Mouse (Mus musculus) hindbrain, postnatal 0 days (tissue): Measurements from ENCODE around the gene Ankrd28. TPM values are rescaled to one million over a fixed set of nuclear protein-coding genes. Genes with fewer than 3 reads are reported as not detected.

ENCODE experiments used
- ATAC-seq: fragments of 200-750 bp; cut with Nextera tagmentation; 2 replicates; pipeline ENCODE4 v1.8.0; 2017; ENCODE audit warnings: mild to moderate bottlenecking, moderate TSS enrichment, moderate library complexity
- DNase-seq: peaks from one replicate; pipeline ENCODE4 v3.0.0-alpha.2; 2015; ENCODE audit warnings: low spot score
- H3K27ac ChIP-seq: fragments of 300-500 bp; sonication (generic); 2 replicates; pipeline ENCODE4 v1.5.1; 2014; ENCODE audit warnings: mild to moderate bottlenecking
- H3K27me3 ChIP-seq: fragments of 300-500 bp; sonication (generic); 2 replicates; pipeline ENCODE4 v1.6.1; 2014; ENCODE audit warnings: low read length, mixed read lengths; ENCODE audit not compliant: insufficient read depth
- H3K36me3 ChIP-seq: fragments of 300-500 bp; sonication (generic); 2 replicates; pipeline ENCODE4 v1.6.1; 2014; ENCODE audit warnings: low read length, mixed read lengths; ENCODE audit not compliant: insufficient read depth
- H3K4me1 ChIP-seq: fragments of 300-500 bp; sonication (generic); 2 replicates; pipeline ENCODE4 v1.6.1; 2014; ENCODE audit warnings: antibody characterized with exemption, low read length, mixed read lengths; ENCODE audit not compliant: insufficient read depth
- H3K4me2 ChIP-seq: fragments of 300-500 bp; sonication (generic); 2 replicates; pipeline ENCODE4 v1.6.1; 2014; ENCODE audit warnings: low read depth, mild to moderate bottlenecking, low read length, moderate library complexity, mixed read lengths
- H3K4me3 ChIP-seq: fragments of 300-500 bp; sonication (generic); 2 replicates; pipeline ENCODE4 v1.5.1; 2014; ENCODE audit warnings: low read length
- H3K9ac ChIP-seq: fragments of 300-500 bp; sonication (generic); replicated peaks from 2 replicates; pipeline ENCODE4 v1.6.1; 2014; ENCODE audit warnings: mild to moderate bottlenecking, low read length, moderate library complexity, mixed read lengths
- H3K9me3 ChIP-seq: fragments of 300-500 bp; sonication (generic); 2 replicates; pipeline ENCODE4 v1.6.1; 2016; ENCODE audit warnings: low read length, mixed read lengths
- CTCF ChIP-seq: IDR thresholded peaks from 2 replicates; pipeline ENCODE4 v1.5.1; 2016; ENCODE audit warnings: antibody characterized with exemption, control low read depth, low read depth
- WGBS: fragments of 180-500 bp; shearing (Covaris S2); extraction: QIAGEN DNeasy Blood & Tissue Kit; methylation state at CpG from one replicate; pipeline ENCODE4 v1.1.7; 2014; 5-methylcytosine and 5-hydroxymethylcytosine counted together
- polyA plus RNA-seq: library from polyadenylated mRNA; unstranded; fragments of >200 nt; fragmentation: Nextera tagmentation; extraction: Ambion mirVana; gene quantifications from 2 replicates; pipeline ENCODE4 v1.2.1, GENCODE M21; 2015
- total RNA-seq: library from RNA; depleted of rRNA; stranded (reverse); fragments of >200 nt; gene quantifications from 2 replicates; pipeline ENCODE4 v1.2.3, GENCODE M21; 2014

Gene Ankrd28
- total and polyA plus RNA-seq, 2 experiments from 2014 or later: 8.1 to 24.9 TPM

DNA sequence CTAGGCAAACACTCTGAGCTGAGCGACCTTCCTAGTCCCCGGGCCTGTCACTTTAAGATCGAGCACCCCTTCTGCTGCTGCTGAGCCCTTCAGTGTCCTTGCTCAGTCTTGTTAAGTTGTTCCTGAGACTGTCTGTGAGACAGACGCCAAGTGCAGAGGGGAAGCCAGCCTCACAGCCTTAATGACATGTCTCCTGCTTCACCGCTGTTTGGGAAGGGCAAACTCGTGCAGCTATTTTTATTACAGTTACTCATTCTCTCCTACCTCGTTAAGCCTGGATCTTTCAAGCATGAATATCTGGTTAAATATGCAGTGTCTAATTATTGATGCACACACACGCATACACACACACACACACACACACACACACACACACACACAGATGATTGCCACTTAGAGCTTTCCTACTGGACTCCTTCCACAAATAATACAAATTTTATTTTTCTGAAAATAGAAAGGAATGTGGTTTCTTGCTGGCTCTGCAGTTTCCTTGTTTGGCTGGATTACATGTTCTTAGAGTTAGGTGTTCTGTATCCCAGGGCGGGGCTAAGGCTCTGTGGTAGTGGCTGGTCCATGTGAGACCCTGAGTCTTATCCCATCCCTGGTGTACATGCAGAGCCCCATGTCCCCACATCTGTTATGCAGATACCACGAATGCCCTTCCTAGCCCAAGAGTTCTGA lies 170.8 kb downstream of the Ankrd28 start:
- no peak overlapping the region; the same call in 1 of the 2 replicates for H3K9ac ChIP-seq
- ATAC-seq (no peak), DNase-seq (peak; percentile 53)
- peaks cover 39% of the 10 kb centered on the region for H3K4me1 ChIP-seq
- no peaks in the 10 kb centered on the region for H3K36me3 ChIP-seq
- TF ChIP-seq CTCF: no peak
- H3K27ac ChIP-seq: peak overlapping the region; percentile 99
- no peaks in the 10 kb centered on the region for H3K27me3 ChIP-seq
- H3K9me3 ChIP-seq: no peaks in the 10 kb centered on the region
- WGBS: 36% methylated on average over 10 of the region's 10 CpGs
- H3K4me3 ChIP-seq: no peak overlapping the region
- H3K4me2 ChIP-seq: no peak overlapping the region

DNA sequence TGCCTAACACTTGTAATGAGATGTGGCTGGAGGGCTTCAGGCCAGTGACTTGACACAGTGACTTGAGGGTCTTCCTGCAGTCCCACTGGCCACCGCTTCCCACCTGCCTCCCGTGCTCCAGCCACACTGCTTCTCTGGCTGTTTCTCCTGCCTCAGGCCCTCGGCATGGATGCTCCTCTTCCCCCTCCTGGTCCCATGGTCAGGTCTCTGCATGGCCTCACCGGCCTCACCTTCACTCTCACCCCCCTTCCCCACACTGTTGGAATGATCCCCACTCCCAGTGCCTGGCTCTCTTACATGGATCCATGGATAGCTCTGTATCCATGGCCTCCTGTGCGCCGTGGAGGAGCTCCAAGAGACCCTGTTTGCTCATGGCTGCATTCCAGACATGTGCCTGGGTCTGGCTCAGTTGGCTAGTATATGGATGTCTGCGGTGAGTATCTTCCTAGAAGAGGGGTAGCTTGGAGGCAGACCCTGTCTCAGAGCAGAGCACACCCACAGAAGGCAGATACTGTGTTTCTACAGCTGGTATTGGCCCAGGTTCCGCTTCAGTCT lies 172.2 kb downstream of the Ankrd28 start:
- H3K27me3 ChIP-seq: no peaks in the 10 kb centered on the region
- peaks cover 27% of the 10 kb centered on the region for H3K4me1 ChIP-seq
- H3K4me3 ChIP-seq: no peak overlapping the region
- no peak overlapping the region for H3K4me2 ChIP-seq
- H3K27ac ChIP-seq: peak overlapping the region; percentile 99; the same call in 1 of the 2 replicates
- H3K9me3 ChIP-seq: no peaks in the 10 kb centered on the region
- H3K9ac ChIP-seq: no peak overlapping the region
- WGBS: 68% methylated on average over 8 of the region's 8 CpGs
- TF ChIP-seq CTCF: no peak
- H3K36me3 ChIP-seq: no peaks in the 10 kb centered on the region
- DNase-seq (no peak), ATAC-seq (no peak)

- ATAC-seq (0 out of 2 replicates have a peak, but pooled peaks have one; percentile 13), DNase-seq (peak; percentile 83)
- H3K27ac ChIP-seq: no peak overlapping the region
- H3K9ac ChIP-seq: no peak overlapping the region
- H3K4me3 ChIP-seq: no peak overlapping the region
- peak; percentile 94 for TF ChIP-seq CTCF
- peaks cover 20% of the 10 kb centered on the region for H3K4me1 ChIP-seq
- H3K27me3 ChIP-seq: no peaks in the 10 kb centered on the region
- H3K36me3 ChIP-seq: no peaks in the 10 kb centered on the region
- no peak overlapping the region for H3K4me2 ChIP-seq
- WGBS: 43% methylated on average over 5 of the region's 5 CpGs
- no peaks in the 10 kb centered on the region for H3K9me3 ChIP-seq
Measured at GRCm38 (mm10) chr14:31656857-31657645, 173.4 kb downstream of the Ankrd28 start.

- ATAC-seq (no peak), DNase-seq (no peak)
- Histone ChIP-seq H3K4me2 (no peak overlapping the region), H3K9ac (no peak overlapping the region), H3K9me3 (no peaks in the 10 kb centered on the region), H3K4me3 (no peak overlapping the region), H3K27ac (no peak overlapping the region), H3K4me1 (peaks cover 20% of the 10 kb centered on the region), H3K27me3 (no peaks in the 10 kb centered on the region), H3K36me3 (no peaks in the 10 kb centered on the region)
- WGBS: 82% methylated on average over 7 of the region's 7 CpGs
- no peak for TF ChIP-seq CTCF
Measured at GRCm38 (mm10) chr14:31656386-31656785, 174.1 kb downstream of the Ankrd28 start.

DNA sequence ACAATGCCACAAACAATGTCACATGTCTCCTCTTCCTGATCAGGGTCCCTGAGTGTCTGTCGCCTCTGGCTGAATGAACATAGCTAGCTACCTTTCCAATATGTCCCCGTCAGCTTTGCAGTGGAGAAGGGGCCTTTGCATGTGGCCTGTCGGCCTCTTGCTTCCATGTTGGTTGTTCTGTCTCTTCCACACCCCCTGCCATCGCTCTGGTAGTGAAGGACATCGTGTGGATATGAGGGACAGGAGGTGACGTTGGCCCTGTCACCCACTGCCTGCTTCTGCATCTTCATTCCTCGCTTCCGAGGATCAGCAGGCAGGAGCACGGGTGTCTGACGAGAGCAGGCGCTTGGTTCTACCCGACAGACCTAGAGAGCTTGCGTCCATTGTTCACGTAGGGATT lies 175.0 kb downstream of the Ankrd28 start:
- no peaks in the 10 kb centered on the region for H3K36me3 ChIP-seq
- no peaks in the 10 kb centered on the region for H3K9me3 ChIP-seq
- no peak overlapping the region for H3K4me3 ChIP-seq
- H3K4me1 ChIP-seq: peaks cover 15% of the 10 kb centered on the region
- H3K9ac ChIP-seq: no peak overlapping the region
- no peaks in the 10 kb centered on the region for H3K27me3 ChIP-seq
- no peak for TF ChIP-seq CTCF
- ATAC-seq (no peak), DNase-seq (no peak)
- 78% methylated on average over 14 of the region's 14 CpGs for WGBS
- no peak overlapping the region for H3K27ac ChIP-seq
- no peak overlapping the region for H3K4me2 ChIP-seq

DNA sequence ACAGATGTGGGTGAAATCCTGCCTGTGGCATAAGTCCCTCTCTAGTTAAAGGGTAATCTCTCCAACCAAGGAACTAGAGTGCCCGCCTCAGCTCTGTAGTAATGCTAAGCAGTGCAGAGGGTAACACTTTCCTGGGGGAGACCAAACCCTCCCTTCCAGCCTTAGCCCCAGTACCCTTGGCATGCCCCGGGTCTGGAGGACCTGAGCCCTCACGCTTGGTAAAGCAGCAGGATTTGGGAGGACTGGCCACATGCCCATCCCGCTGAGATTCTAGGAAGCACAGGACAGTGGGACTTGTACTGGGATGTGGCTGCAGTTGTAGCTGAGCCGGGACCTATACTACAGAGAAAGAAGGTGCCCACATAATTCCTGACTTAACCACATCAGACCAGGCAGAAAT lies 175.6 kb downstream of the Ankrd28 start:
- H3K4me3 ChIP-seq: no peak overlapping the region
- no peak for TF ChIP-seq CTCF
- H3K27ac ChIP-seq: no peak overlapping the region
- peaks cover 13% of the 10 kb centered on the region for H3K4me1 ChIP-seq
- DNase-seq (no peak), ATAC-seq (no peak)
- no peaks in the 10 kb centered on the region for H3K36me3 ChIP-seq
- H3K9me3 ChIP-seq: no peaks in the 10 kb centered on the region
- no peaks in the 10 kb centered on the region for H3K27me3 ChIP-seq
- H3K9ac ChIP-seq: no peak overlapping the region
- H3K4me2 ChIP-seq: no peak overlapping the region
- WGBS: 83% methylated on average over 5 of the region's 5 CpGs
